Mouse (Mus musculus) layer of hippocampus, postnatal 14 days (tissue): ENCODE measurements around the gene Tubgcp4. TPM values are rescaled to one million over a fixed set of nuclear protein-coding genes. Genes with fewer than 3 reads are reported as not detected.
A peak's percentile ranks its signal among the peaks of the same experiment; 100 is the strongest.

Experiments
- DNase-seq, 2 experiments: peaks; one replicate each; pipeline ENCODE4 v3.0.0; 2021 to 2022; ENCODE audit warnings: low spot score in 2 of 2, mixed read lengths in 1 of 2
- total RNA-seq, 2 experiments: library from RNA; stranded (reverse); gene quantifications; 2 replicates each; pipeline ENCODE4 v1.2.3; 2021

Tubgcp4 gene
- total RNA-seq, 2 experiments from 2014 or later: 35.6 to 36.3 TPM

GRCm38 (mm10) chr2:121188530-121188929 is 18.1 kb downstream of the Tubgcp4 start:
- DNase-seq: no peak

GRCm38 (mm10) chr2:121195466-121195865 is 25.0 kb downstream of the Tubgcp4 start:
- no peak for DNase-seq

DNA sequence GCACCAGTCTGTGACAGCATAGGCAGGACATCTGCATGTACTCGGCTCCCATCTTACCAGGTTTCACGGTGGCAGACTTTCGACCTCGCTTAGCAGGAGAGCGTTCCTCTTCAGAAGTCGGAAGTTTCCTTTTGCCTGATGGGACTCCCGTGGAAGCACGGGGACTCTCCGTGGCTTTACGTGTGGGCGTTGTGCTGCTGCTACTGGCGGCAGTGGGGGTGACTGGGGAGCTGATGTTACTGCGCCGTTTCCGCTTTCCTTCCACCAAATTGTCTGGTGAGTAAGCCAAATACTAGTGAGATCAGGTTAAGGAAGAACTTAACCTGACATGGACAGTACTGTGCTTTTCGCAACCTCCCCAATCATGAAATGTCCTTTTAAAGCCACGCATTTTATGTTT is 33.8 kb downstream of the Tubgcp4 start:
- no peak for DNase-seq

GRCm38 (mm10) chr2:121206541-121206940 is 36.1 kb downstream of the Tubgcp4 start:
- no peak for DNase-seq

- no peak for DNase-seq
Measured at GRCm38 (mm10) chr2:121214491-121214890, 44.0 kb downstream of the Tubgcp4 start.

DNA sequence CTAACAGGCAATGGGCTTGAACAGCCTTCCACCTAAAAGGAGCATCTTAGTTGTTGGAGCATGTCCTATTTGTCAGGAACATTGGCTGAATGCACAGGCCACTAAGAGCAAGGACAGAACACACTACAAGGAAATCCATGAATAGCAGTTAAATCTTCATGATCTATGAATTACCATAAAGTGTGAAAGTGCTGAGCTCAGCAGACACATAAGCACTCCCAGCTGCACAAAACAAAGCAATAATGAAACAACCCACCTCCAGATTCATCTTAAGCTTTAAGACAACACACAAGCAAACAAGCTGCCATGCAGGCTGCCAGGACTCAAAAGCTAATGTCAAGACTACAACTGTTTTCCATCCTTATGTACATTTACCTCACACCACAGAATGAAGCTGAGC is 48.7 kb downstream of the Tubgcp4 start:
- DNase-seq: no peak

DNA sequence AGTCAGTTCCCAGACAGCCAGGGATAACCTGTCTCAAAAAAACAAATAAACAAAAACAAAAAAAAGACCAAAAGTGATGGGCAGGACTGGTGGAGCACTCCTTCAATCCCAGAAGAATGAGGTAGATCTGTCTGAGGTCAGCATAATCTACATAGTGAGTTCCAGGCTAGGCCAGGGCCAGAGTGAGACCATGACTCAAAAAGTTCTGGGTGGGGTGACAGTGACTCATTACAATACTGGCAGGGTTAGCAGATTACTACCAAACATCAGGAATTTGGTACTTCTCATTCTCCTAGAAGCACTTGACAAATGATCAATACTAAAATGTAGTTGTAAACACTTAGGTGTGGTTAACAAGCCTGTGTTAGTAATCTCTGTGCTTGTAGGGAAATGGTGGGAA is 49.5 kb downstream of the Tubgcp4 start:
- DNase-seq: no peak

DNA sequence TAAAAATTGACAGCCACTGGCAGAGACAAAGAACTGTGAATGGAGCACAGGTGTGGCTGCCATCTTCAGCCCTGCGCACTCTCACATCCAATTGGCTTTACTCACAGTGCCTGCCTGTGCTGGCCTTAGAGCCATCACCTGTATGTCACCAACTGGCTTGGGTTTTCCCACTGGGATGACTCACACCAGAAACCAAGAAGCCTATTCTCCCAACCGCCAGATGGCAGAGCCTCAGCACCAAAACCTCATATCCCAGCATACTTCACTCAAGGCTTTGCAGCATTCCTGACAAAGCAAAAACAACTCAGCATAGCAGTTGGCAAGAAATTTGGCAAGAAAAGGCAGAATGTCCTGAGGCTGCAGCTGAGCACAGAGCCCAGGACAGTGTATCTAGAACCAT is 52.6 kb downstream of the Tubgcp4 start:
- peak; percentile 44 to 60 for DNase-seq

- no peak for DNase-seq
Measured at GRCm38 (mm10) chr2:121228135-121228534, 57.7 kb downstream of the Tubgcp4 start.

DNA sequence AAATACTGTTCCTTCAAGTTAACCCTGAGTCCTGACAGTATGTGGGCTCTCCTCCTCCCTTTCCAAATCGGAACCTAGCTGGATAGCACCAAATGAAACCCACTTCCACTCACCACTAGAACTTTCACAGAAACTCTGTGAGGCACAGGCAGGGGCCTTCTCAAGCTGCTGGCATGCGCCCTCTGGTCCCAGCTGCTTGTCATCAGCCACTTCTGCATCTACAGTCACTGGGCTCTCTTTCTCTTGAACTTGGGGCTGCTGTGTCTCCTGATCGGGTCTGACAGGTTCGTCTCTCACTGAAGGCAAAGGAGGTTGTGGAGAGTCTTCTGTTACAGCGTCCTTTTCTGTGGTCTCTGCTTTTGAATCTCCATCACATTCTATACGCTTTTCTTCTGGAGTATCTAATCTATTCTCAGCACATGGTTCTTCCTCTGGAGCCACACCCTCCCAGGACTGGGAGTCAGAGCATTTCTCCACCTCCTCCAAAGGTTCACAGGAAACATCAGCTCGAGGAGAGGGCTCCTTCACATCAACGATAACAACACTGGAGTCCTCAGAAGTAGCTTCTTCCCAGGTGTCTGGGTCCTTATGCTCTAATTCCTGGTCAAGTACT is 65.1 kb downstream of the Tubgcp4 start:
- DNase-seq: no peak

GRCm38 (mm10) chr2:121239426-121239825 is 69.0 kb downstream of the Tubgcp4 start:
- DNase-seq: no peak

DNA sequence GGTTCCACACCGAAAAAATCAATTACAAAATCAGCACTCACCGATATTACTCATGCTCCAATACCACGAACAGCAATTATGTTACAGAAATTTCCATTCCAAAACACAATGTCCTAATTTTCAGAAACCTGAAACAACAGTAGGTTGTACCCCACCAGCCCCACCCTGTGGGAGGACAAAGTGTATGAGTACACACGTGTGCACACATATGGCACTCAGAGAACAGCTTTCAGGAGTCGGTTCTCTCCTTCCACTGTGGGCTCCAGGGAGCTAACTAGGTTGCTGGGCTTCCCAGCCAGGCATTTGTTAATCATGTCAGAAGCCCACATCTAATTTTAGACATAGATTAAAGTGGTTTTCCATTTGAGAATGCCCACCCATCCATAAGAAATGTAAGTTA is 73.6 kb downstream of the Tubgcp4 start:
- DNase-seq: peak in 1 of 2 experiments; percentile 49

Other genes starting within 250 kb of the Tubgcp4 start
- gene Ubr1, start 199.9 kb upstream of the Tubgcp4 start, total RNA-seq: 10 to 100 TPM; 40.4 to 42.5 TPM
- 10 to 100 TPM; 18.3 to 27.4 TPM for gene Tmem62, start 193.6 kb upstream of the Tubgcp4 start, total RNA-seq
- 10 to 100 TPM; 54.0 to 59.6 TPM for gene Ccndbp1, start 162.3 kb upstream of the Tubgcp4 start, total RNA-seq
- gene Epb42, start 133.6 kb upstream of the Tubgcp4 start, total RNA-seq: not detected
- not detected for gene Tgm5, start 84.8 kb upstream of the Tubgcp4 start, total RNA-seq
- under 1 TPM in 1 of 2 experiments, not detected in 1; 0.17 TPM for gene Tgm7, start 60.9 kb upstream of the Tubgcp4 start, total RNA-seq
- 10 to 100 TPM; 17.9 to 22.8 TPM for gene Adal, start 30.2 kb upstream of the Tubgcp4 start, total RNA-seq
- gene Lcmt2, start 30.0 kb upstream of the Tubgcp4 start, total RNA-seq: 10 to 100 TPM in 1 of 2 experiments, 1 to 10 TPM in 1; 8.0 to 10.4 TPM
- 1 to 10 TPM; 7.0 to 7.1 TPM for gene Zscan29, start 471 bp downstream of the Tubgcp4 start, total RNA-seq
- 100 to 1,000 TPM; 140 to 152 TPM for gene Trp53bp1, start 100.8 kb downstream of the Tubgcp4 start, total RNA-seq
- gene Map1a, start 118.9 kb downstream of the Tubgcp4 start, total RNA-seq: 100 to 1,000 TPM; 472 to 505 TPM
- 10 to 100 TPM; 69.1 to 74.4 TPM for gene Ppip5k1, start 184.7 kb downstream of the Tubgcp4 start, total RNA-seq
- gene Ckmt1, start 187.1 kb downstream of the Tubgcp4 start, total RNA-seq: 100 to 1,000 TPM; 333 to 351 TPM
- under 1 TPM; 0.09 to 0.31 TPM for gene Strc, start 216.5 kb downstream of the Tubgcp4 start, total RNA-seq
- gene Pdia3, start 243.1 kb downstream of the Tubgcp4 start, total RNA-seq: 100 to 1,000 TPM; 194 to 224 TPM
- gene Catsper2, start 243.1 kb downstream of the Tubgcp4 start, total RNA-seq: 1 to 10 TPM; 4.1 to 4.6 TPM